Mouse (Mus musculus) intestine, embryonic 15.5 days (tissue): ENCODE measurements around the gene Klf11. TPM values are rescaled to one million over a fixed set of nuclear protein-coding genes. Genes with fewer than 3 reads are reported as not detected.

ENCODE experiments used
- ATAC-seq: fragments of 200-750 bp; cut with Nextera tagmentation; 2 replicates; pipeline ENCODE4 v1.8.0; 2017; ENCODE audit warnings: moderate TSS enrichment, moderate library complexity
- H3K27ac ChIP-seq: fragments of 300-500 bp; sonication (generic); 2 replicates; pipeline ENCODE4 v1.5.1; 2015; ENCODE audit warnings: mild to moderate bottlenecking, inconsistent platforms
- H3K27me3 ChIP-seq: fragments of 300-500 bp; sonication (generic); replicated peaks from 2 replicates; pipeline ENCODE4 v1.6.1; 2015; ENCODE audit warnings: inconsistent platforms
- H3K36me3 ChIP-seq: fragments of 300-500 bp; sonication (generic); 2 replicates; pipeline ENCODE4 v1.6.1; 2015; ENCODE audit warnings: inconsistent platforms
- H3K4me1 ChIP-seq: fragments of 300-500 bp; sonication (generic); replicated peaks from 2 replicates; pipeline ENCODE4 v1.6.1; 2015; ENCODE audit warnings: inconsistent platforms
- H3K4me2 ChIP-seq: fragments of 300-500 bp; sonication (generic); replicated peaks from 2 replicates; pipeline ENCODE4 v1.6.1; 2015; ENCODE audit warnings: mild to moderate bottlenecking, inconsistent platforms
- H3K4me3 ChIP-seq: fragments of 300-500 bp; sonication (generic); replicated peaks from 2 replicates; pipeline ENCODE4 v1.5.1; 2015; ENCODE audit warnings: inconsistent platforms
- H3K9ac ChIP-seq: fragments of 300-500 bp; sonication (generic); 2 replicates; pipeline ENCODE4 v1.6.1; 2015; ENCODE audit warnings: inconsistent platforms
- H3K9me3 ChIP-seq: fragments of 300-500 bp; sonication (generic); 2 replicates; pipeline ENCODE4 v1.6.1; 2016; ENCODE audit warnings: inconsistent platforms
- WGBS: fragments of 180-500 bp; shearing (Covaris S2); methylation state at CpG from one replicate; pipeline ENCODE4 v1.1.7; 2015; 5-methylcytosine and 5-hydroxymethylcytosine counted together
- polyA plus RNA-seq: library from polyadenylated mRNA; unstranded; fragments of >200 nt; fragmentation: Nextera tagmentation; extraction: Ambion mirVana; gene quantifications from 2 replicates; pipeline ENCODE4 v1.2.1, GENCODE M21; 2015

Klf11 gene
- polyA plus RNA-seq, result 8.9 and 10.9 TPM in 2 replicates

DNA sequence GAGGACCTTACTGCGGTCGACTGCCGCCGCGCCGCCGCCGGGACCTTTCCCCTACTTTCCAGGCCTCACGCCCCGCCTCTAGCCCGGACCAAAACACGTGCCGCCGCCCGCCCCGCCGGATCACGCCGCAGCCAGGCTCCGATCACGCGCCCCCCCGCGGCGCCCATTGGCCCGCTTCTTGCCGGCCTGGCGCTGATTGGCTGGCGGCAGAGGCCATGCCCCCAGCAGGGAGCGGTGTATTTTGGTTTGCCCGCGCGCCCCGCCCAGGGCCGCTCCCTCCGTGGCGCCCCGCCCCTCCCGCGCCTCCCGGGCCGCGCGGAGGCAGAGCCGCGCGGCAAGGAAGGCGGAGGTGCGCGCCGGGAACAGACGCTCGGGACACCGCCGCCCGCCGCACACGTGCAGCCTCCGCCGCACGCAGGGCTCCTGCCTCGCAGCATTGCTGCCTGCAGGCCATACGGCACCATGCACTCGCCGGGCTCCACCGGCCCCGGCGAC is at the start of gene Klf11:
Gene Klf11, plus strand, starts transcription at position 212 of the 495 bp plus-strand sequence.
- H3K9me3 ChIP-seq, result no peaks in the 10 kb centered on the region
- no peaks in the 10 kb centered on the region for H3K27me3 ChIP-seq
- H3K4me3 ChIP-seq, result peak within 1 kb of the TSS; percentile 70
- ATAC-seq, result peak; percentile 94
- H3K9ac ChIP-seq, result peak within 1 kb of the TSS; percentile 80
- H3K4me2 ChIP-seq, result peak within 1 kb of the TSS; percentile 70
- H3K36me3 ChIP-seq, result peaks cover 21% of the 10 kb centered on the region
- H3K27ac ChIP-seq, result peak within 1 kb of the TSS; percentile 86
- under 1% methylated on average over 61 of the region's 68 CpGs for WGBS
- H3K4me1 ChIP-seq, result peaks cover 15% of the 10 kb centered on the region; the same call in 1 of the 2 replicates

DNA sequence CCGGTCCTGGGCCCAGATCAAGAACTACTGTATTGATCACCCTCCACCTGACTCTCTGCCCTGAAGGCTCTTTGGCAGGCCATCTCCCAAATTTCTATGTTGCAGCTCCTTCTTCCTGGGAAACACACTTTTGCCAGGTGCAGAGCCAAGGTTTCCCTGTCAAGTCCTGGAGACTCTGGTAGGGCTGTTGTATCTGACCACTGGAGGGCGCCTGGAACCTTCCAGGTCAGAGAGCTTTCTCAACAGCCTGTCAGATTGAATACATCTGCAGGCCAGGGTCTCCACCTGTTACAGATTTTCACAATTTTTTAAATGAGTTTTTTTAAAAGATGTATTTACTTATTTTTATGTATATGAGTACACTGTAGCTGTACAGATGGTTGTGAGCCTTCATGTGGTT is 47.8 kb upstream of the Klf11 start:
- Histone ChIP-seq H3K9me3 (no peaks in the 10 kb centered on the region), H3K27me3 (no peaks in the 10 kb centered on the region), H3K36me3 (no peaks in the 10 kb centered on the region), H3K9ac (no peak overlapping the region), H3K4me3 (no peak overlapping the region), H3K4me2 (no peak overlapping the region), H3K27ac (no peak overlapping the region), H3K4me1 (no peaks in the 10 kb centered on the region)
- 43% methylated on average over 2 of the region's 2 CpGs for WGBS
- ATAC-seq, result peak; percentile 70

DNA sequence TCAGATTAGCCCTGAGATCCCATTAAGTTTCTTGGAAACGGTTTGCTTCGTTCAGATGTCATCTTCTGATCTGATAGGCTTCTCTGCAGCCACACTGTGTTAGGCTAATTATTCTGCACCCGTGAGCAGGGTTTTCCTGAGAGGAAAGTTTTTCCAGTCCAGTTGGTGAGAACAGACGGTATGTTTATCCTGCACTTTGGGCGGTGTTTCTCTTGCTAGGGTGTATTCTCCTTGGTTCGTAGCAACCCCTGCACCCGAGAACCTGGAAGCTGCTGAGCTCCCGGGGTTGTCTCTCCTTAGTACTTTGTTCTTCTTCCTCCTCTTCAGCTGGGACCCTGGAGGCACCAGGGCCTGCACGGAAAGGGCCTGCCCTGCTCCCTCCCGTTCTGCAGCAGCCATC is 44.9 kb upstream of the Klf11 start:
- Histone ChIP-seq H3K4me3 (no peak overlapping the region), H3K4me2 (no peak overlapping the region), H3K27ac (no peak overlapping the region), H3K9ac (no peak overlapping the region), H3K9me3 (no peaks in the 10 kb centered on the region), H3K36me3 (no peaks in the 10 kb centered on the region), H3K27me3 (no peaks in the 10 kb centered on the region), H3K4me1 (no peaks in the 10 kb centered on the region)
- no peak for ATAC-seq
- 69% methylated on average over 10 of the region's 10 CpGs for WGBS

DNA sequence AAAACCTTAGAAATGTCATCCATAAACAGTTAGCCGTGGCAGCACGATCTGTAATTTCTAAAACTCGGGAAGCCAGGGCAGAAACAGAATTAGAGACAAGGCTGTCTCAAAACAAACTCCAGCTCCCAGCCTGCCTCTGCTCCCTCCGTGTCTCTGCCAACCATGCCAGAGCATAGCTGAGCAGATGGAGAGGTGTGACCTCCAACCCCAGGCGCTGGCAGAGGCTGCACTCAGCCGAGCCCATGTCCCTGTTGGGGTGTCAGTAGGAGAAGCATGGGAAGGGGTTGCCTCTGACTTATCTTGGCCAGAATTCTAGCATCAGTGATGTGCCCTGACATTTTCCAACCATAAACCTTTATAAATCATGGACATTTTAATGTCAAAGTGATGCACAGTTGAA is 38.5 kb upstream of the Klf11 start:
- 66% methylated on average over 6 of the region's 6 CpGs for whole genome bisulfite sequencing
- H3K27me3 ChIP-seq, result no peaks in the 10 kb centered on the region
- ATAC-seq, result no peak
- H3K4me3 ChIP-seq, result no peak overlapping the region
- no peaks in the 10 kb centered on the region for H3K36me3 ChIP-seq
- H3K9ac ChIP-seq, result no peak overlapping the region
- H3K27ac ChIP-seq, result no peak overlapping the region
- no peaks in the 10 kb centered on the region for H3K9me3 ChIP-seq
- no peaks in the 10 kb centered on the region for H3K4me1 ChIP-seq
- H3K4me2 ChIP-seq, result no peak overlapping the region

DNA sequence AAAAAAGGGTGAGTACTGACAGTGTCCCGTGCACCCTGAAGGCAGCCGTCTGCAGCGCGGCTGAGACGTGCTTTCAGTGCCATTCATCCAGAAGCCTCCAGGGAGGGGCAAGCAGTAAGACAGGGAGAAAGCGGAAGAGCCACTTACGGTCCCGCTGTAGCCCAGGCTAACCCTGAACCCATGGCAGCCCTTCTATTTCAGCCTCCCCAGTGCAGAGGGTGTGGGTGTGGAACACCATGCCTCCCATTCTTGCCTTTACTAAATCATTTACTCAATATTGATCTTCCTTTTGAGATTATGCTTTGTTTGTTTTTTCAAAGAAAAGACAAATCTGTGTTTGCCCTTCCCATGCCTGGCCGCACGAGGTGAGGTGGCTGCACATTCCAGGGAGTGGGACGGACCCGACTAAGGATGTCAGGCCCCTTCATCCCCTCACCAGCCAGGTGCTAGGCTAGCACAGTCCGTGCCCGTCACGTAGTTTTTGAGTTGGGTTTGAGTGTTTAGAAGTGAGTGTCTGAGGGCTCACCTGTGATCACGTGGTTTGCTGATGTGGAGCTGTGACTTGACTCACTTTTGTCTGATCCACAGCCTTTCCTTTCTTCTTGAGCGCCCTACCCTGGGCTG is 36.5 kb upstream of the Klf11 start:
- H3K9ac ChIP-seq, result no peak overlapping the region
- no peaks in the 10 kb centered on the region for H3K27me3 ChIP-seq
- H3K4me2 ChIP-seq, result no peak overlapping the region
- 69% methylated on average over 17 of the region's 17 CpGs for WGBS
- H3K27ac ChIP-seq, result no peak overlapping the region
- no peak overlapping the region for H3K4me3 ChIP-seq
- no peaks in the 10 kb centered on the region for H3K9me3 ChIP-seq
- no peaks in the 10 kb centered on the region for H3K4me1 ChIP-seq
- no peaks in the 10 kb centered on the region for H3K36me3 ChIP-seq
- peak; percentile 57; the same call in 1 of the 2 replicates for ATAC-seq

DNA sequence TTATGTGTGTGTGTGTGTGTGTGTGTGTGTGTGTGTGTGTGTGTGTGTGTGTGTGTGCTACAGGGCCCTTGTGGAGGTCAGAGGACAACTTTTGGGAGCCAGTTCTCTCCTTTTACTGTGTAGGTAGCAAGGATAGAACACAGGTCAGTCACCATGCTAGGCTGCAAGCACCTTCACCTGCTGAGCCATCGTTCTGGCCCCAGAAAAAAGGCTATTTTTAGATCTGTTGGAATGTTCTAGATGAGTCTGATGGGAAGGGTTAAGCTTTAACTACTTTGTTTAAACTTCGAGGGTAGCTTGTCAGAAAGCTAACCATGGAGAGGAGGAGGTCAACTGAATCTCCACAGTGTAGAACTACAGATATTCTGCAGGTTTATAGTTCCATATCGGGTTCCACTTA is 35.9 kb upstream of the Klf11 start:
- no peak for ATAC-seq

DNA sequence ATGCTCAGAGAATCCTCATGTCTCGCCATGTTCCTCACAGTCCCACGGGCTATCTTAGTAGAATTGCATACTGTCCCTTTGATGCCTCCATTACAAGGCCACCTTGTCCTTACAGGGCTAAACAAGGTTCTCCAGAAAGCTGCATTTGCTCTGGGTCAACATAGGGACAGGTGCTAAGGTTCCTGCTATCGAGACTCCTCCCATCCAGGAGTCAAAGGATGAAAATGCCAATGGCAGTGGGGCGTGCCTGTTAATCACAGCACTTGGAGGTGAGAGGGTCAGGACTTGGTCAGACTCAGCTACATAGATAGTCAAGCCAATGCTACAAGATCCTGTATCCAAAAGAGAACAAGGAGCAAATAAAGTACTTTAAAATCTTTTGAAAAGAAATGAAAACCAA is 31.6 kb upstream of the Klf11 start:
- Histone ChIP-seq H3K27me3 (no peaks in the 10 kb centered on the region), H3K9ac (no peak overlapping the region), H3K27ac (no peak overlapping the region), H3K4me3 (no peak overlapping the region), H3K4me1 (no peaks in the 10 kb centered on the region), H3K4me2 (no peak overlapping the region), H3K9me3 (no peaks in the 10 kb centered on the region), H3K36me3 (no peaks in the 10 kb centered on the region)
- ATAC-seq, result no peak
- 72% methylated on average over 4 of the region's 4 CpGs for WGBS

More for the DNA sequence above, 35.9 kb upstream of the Klf11 start:
- Histone ChIP-seq H3K4me3 (no peak overlapping the region), H3K9me3 (no peaks in the 10 kb centered on the region), H3K27ac (no peak overlapping the region), H3K9ac (no peak overlapping the region), H3K27me3 (no peaks in the 10 kb centered on the region), H3K36me3 (no peaks in the 10 kb centered on the region), H3K4me2 (no peak overlapping the region), H3K4me1 (no peaks in the 10 kb centered on the region)
- WGBS, result 54% methylated on average over 3 of the region's 3 CpGs

DNA sequence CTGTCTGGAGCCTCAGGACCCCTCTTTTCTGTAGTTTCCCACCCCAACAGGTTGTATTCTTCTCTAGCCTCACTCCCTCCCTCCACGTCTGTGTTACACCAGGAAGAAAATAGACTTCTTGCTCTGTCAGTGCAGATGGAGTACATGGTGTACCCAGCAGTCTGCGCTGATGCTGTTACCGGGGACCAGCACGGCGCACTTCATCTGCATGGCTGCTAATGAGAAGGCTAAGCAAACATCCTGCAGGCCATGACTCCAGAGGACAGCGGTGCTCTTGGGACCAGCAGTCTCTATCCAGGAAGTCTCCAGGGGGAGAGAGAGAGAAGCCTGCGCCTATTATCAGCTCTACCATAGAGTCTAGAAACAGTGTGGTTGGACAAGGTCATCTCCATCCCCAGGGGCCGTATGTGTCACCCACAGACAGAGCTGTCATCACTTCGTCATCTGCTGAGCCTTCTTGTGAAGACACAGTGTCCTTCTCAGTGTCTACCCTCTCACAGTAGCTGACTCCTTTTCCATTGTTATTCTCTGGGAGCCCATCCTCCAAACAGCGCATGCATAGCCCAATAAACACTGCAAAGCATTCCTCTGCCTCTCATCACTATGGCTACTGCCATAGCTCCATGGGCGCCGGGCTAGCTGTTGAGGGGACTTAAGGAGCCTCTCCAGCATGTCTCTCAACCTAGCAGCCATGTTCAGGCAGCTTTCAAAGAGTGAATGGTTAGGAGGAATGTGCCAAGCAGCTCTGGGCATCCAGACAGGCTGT is 27.4 kb upstream of the Klf11 start:
- H3K4me2 ChIP-seq, result no peak overlapping the region
- no peak for ATAC-seq
- H3K9ac ChIP-seq, result no peak overlapping the region
- 66% methylated on average over 12 of the region's 12 CpGs for WGBS
- no peak overlapping the region for H3K27ac ChIP-seq
- H3K36me3 ChIP-seq, result no peaks in the 10 kb centered on the region
- no peaks in the 10 kb centered on the region for H3K4me1 ChIP-seq
- no peaks in the 10 kb centered on the region for H3K9me3 ChIP-seq
- no peak overlapping the region for H3K4me3 ChIP-seq
- H3K27me3 ChIP-seq, result no peaks in the 10 kb centered on the region

DNA sequence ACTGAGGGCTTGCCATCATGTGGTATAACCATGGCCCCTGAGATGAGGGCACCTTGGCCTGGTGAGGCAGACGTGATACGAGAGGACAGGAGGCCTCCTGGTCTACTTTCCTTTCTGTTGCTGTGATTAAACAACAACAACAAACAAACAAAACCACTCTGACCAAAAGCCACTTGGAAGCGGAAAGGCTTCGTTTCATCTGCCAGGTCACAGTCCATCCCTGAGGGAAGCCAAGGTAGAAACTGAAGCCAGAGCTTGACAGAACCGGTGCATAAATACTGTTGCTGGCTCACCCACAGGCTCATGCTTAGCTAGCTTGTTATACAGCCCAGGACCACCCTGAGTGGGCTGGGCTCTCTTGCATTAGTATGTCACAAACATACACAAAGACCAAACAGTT is 24.7 kb upstream of the Klf11 start:
- Histone ChIP-seq H3K27ac (no peak overlapping the region), H3K36me3 (no peaks in the 10 kb centered on the region), H3K4me1 (no peaks in the 10 kb centered on the region), H3K4me3 (no peak overlapping the region), H3K9me3 (no peaks in the 10 kb centered on the region), H3K27me3 (no peaks in the 10 kb centered on the region), H3K9ac (no peak overlapping the region), H3K4me2 (no peak overlapping the region)
- ATAC-seq, result no peak
- WGBS, result 86% methylated on average over 5 of the region's 5 CpGs

DNA sequence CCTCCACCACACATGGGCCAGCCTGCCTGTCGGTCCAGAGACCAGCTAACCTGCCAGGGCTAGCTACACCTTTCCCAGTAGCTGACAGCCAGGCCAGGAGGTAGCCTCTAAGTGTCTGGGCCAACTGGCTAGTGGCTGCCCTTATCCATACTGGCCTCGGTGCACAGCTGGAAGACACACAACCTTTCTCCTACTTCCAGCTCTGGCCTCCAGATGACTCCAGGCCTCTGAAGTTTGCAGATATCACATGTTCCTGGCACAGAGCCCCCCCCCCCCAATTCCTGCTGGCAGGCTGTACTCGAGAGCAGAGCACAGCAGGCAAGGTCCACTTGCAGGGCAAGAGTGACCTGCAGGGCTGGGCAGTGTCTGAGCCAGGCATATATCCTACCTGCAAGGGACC is 23.9 kb upstream of the Klf11 start:
- Histone ChIP-seq H3K4me2 (no peak overlapping the region), H3K27me3 (no peaks in the 10 kb centered on the region), H3K36me3 (no peaks in the 10 kb centered on the region), H3K9ac (no peak overlapping the region), H3K9me3 (no peaks in the 10 kb centered on the region), H3K27ac (no peak overlapping the region), H3K4me1 (no peaks in the 10 kb centered on the region), H3K4me3 (no peak overlapping the region)
- ATAC-seq, result no peak
- WGBS, result 60% methylated on average over 3 of the region's 3 CpGs

DNA sequence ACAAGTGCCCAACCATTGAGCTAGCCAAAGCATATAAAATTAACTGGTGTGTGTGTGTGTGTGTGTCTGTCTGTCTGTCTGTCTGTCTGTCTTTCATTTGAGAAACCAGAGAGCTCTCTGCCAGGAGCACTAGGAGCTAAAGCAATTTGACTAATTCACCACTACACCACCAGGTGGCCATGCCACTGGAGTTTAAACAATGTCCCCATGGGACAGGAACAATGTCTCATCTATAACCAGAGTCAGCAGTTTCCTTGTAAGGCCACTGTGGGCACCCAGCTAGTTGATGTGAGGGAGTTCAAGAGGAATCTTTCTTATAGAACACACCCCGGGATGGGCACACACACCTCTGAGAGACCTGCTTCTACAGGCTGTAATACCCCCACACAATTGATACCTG is 20.9 kb upstream of the Klf11 start:
- H3K9ac ChIP-seq, result no peak overlapping the region
- no peaks in the 10 kb centered on the region for H3K9me3 ChIP-seq
- no peaks in the 10 kb centered on the region for H3K36me3 ChIP-seq
- no peaks in the 10 kb centered on the region for H3K27me3 ChIP-seq
- WGBS, result 75% methylated on average over 1 of the region's 1 CpGs
- H3K4me2 ChIP-seq, result no peak overlapping the region
- no peaks in the 10 kb centered on the region for H3K4me1 ChIP-seq
- H3K4me3 ChIP-seq, result no peak overlapping the region
- ATAC-seq, result peak; percentile 60; the same call in 1 of the 2 replicates
- H3K27ac ChIP-seq, result no peak overlapping the region

DNA sequence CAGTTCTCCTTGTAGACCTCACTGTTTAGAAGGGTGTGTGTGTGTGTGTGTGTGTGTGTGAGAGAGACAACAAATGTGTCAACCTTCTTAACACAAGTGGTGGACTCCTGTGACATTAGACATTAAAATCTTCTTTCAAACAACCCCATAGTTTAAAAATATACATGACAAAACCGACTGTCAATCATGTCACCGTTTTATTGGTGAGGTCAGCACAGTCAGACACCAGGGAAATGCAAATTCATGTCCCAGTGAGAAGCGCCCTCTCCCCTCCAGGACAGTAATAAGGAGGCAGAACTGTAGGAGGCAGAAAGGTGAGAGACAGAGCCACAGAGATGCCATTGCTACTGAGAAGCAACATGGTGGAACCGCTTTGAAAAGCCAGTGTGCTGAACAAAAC is 18.7 kb upstream of the Klf11 start:
- H3K9me3 ChIP-seq, result no peaks in the 10 kb centered on the region
- ATAC-seq, result no peak
- H3K36me3 ChIP-seq, result no peaks in the 10 kb centered on the region
- H3K4me3 ChIP-seq, result no peak overlapping the region
- no peaks in the 10 kb centered on the region for H3K4me1 ChIP-seq
- no peaks in the 10 kb centered on the region for H3K27me3 ChIP-seq
- no peak overlapping the region for H3K27ac ChIP-seq
- no peak overlapping the region for H3K4me2 ChIP-seq
- WGBS, result 69% methylated on average over 4 of the region's 4 CpGs
- H3K9ac ChIP-seq, result no peak overlapping the region

DNA sequence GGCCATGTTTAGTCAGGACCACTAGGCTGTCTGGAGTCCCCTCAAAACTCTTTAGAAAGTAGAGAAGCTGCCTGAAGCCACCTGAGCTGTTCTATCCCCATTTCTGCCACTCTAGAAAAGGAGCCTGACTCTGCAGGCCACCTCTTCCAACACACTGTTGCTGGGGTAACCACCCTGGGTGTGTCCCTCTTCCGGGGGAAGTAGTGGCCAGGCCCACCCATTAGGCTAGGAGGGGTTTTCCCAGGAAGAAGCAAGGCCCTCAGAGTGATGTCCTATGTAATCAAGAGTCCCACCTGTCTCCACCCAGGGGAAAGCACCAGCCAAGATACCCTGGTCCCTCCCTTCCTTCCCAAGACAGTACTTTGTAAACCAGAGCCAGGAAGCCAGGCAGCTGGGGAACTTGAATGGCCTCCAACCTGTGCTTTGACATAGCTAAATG is 17.3 kb upstream of the Klf11 start:
- no peak overlapping the region for H3K9ac ChIP-seq
- WGBS, result 62% methylated on average over 1 of the region's 1 CpGs
- H3K4me3 ChIP-seq, result no peak overlapping the region
- H3K9me3 ChIP-seq, result no peaks in the 10 kb centered on the region
- H3K27ac ChIP-seq, result no peak overlapping the region
- H3K4me1 ChIP-seq, result no peaks in the 10 kb centered on the region
- no peak overlapping the region for H3K4me2 ChIP-seq
- H3K36me3 ChIP-seq, result no peaks in the 10 kb centered on the region
- no peak for ATAC-seq
- no peaks in the 10 kb centered on the region for H3K27me3 ChIP-seq
